ENCODE assay signal across 9 mouse cellular contexts in genomic region chr3:17870895-17871482, GRCm38 (mm10).
DNase-seq lines count a peak whose midpoint lies in the region; ATAC-seq and TF ChIP-seq lines count a peak whose summit lies in the region.
"Had no signal": no experiment of that assay in that cellular context is flagged by ENCODE, and none has a peak within 500 bp of the region (broad histone marks: within the 10 kb centered on the region; RNA-seq: fewer than 3 reads in every experiment).

No protein-coding gene starts in this region.

- TF ChIP-seq POLR2A in lung, adult 2 months (IDR thresholded peaks at IDR 0.05; ENCODE audit: borderline replicate concordance, extremely low read depth, low read depth, low read length) = no peak

- H3K4me1 ChIP-seq in lung, embryonic 16.5 days (replicated peaks; ENCODE audit: control insufficient read depth, insufficient read depth, low read length) = no peaks in the 10 kb centered on the region
- H3K4me1 ChIP-seq in lung, adult 2 months (ENCODE audit: control insufficient read depth, insufficient read depth, low read length) = no peaks in the 10 kb centered on the region
- H3K4me1 ChIP-seq in midbrain, postnatal 0 days (ENCODE audit: insufficient read depth, low read length) = no peaks in the 10 kb centered on the region
- H3K4me1 ChIP-seq: limb, embryonic 15.5 days had no signal

- H3K27me3 ChIP-seq in lung, embryonic 16.5 days (ENCODE audit: control insufficient read depth, insufficient read depth, low read depth, low read length) = no peaks in the 10 kb centered on the region
- no peaks in the 10 kb centered on the region for H3K27me3 ChIP-seq in midbrain, postnatal 0 days (ENCODE audit: insufficient read depth, low read length)
- H3K27me3 ChIP-seq: limb, embryonic 15.5 days had no signal

- ATAC-seq in lung, embryonic 16.5 days (ENCODE audit: low read depth) = 0 out of 2 replicates have a peak, but pooled peaks have one; percentile 38
- peak; percentile 59; the same call in 1 of the 2 replicates for ATAC-seq in granulocyte monocyte progenitor cell, adult 5-6 weeks (replicated peaks; ENCODE audit: poor library complexity, severe bottlenecking)
- peak; percentile 90 for ATAC-seq in midbrain, postnatal 0 days (ENCODE audit: low FRiP score)

- 47% methylated on average over 4 of the region's 4 CpGs for WGBS in lung, embryonic 16.5 days
- 47% methylated on average over 4 of the region's 4 CpGs for WGBS in lung, adult 2 months
- 45% methylated on average over 4 of the region's 4 CpGs for WGBS in midbrain, postnatal 0 days

- H3K4me3 ChIP-seq in lung, embryonic 16.5 days (ENCODE audit: low read length) = no peak overlapping the region
- H3K4me3 ChIP-seq in lung, adult 2 months (replicated peaks; ENCODE audit: extremely low read depth, low read depth, low read length) = no peak overlapping the region
- H3K4me3 ChIP-seq in midbrain, postnatal 0 days (ENCODE audit: low read depth, low read length) = no peak overlapping the region
- H3K4me3 ChIP-seq: limb, embryonic 15.5 days had no signal

- no peak for TF ChIP-seq CTCF in lung, adult 2 months (IDR thresholded peaks at IDR 0.05; ENCODE audit: insufficient read depth, low read length)
- TF ChIP-seq CTCF in midbrain, postnatal 0 days (IDR thresholded peaks at IDR 0.05) = peak; percentile 92

- H3K36me3 ChIP-seq in lung, embryonic 16.5 days (ENCODE audit: control insufficient read depth, insufficient read depth, low read length) = no peaks in the 10 kb centered on the region
- no peaks in the 10 kb centered on the region for H3K36me3 ChIP-seq in midbrain, postnatal 0 days (ENCODE audit: insufficient read depth, low read length)
- H3K36me3 ChIP-seq: limb, embryonic 15.5 days had no signal

- intact Hi-C loops in gastrocnemius, postnatal 36 days (cut with DNase I) = no loop called here

- no peaks in the 10 kb centered on the region for H3K9me3 ChIP-seq in lung, embryonic 16.5 days (ENCODE audit: control insufficient read depth, low read length)
- no peaks in the 10 kb centered on the region for H3K9me3 ChIP-seq in midbrain, postnatal 0 days (ENCODE audit: low read length)
- H3K9me3 ChIP-seq: limb, embryonic 15.5 days had no signal

- H3K4me2 ChIP-seq in lung, embryonic 16.5 days (ENCODE audit: low read depth, low read length) = no peak overlapping the region
- no peak overlapping the region for H3K4me2 ChIP-seq in midbrain, postnatal 0 days (ENCODE audit: low read depth, low read length, poor library complexity, severe bottlenecking)
- H3K4me2 ChIP-seq: limb, embryonic 15.5 days had no signal

- DNase-seq in cerebellum, adult 18-20 months = peak; percentile 24 to 25
- no peak for DNase-seq in cerebellum, adult 11 months
- no peak for DNase-seq in lung, adult 2 months
- DNase-seq in midbrain, postnatal 0 days (ENCODE audit: low spot score) = peak; percentile 77
- no peak for DNase-seq in gastrocnemius, postnatal 36 days
- DNase-seq in urinary bladder, postnatal 4 days (ENCODE audit: low spot score in 2 of 2) = no peak

- no peak overlapping the region for H3K27ac ChIP-seq in lung, embryonic 16.5 days (ENCODE audit: low read length)
- H3K27ac ChIP-seq in midbrain, postnatal 0 days (ENCODE audit: low read depth, low read length) = no peak overlapping the region
- H3K27ac ChIP-seq: limb, embryonic 15.5 days had no signal

- H3K9ac ChIP-seq in lung, embryonic 16.5 days (ENCODE audit: low read length) = no peak overlapping the region
- no peak overlapping the region for H3K9ac ChIP-seq in midbrain, postnatal 0 days (replicated peaks; ENCODE audit: low read length, poor library complexity, severe bottlenecking)
- H3K9ac ChIP-seq: limb, embryonic 15.5 days had no signal

Comparison
In these comparisons a context has a peak if more than half of its experiments do, and no peak if none do; other contexts are left out.
1. DNase-seq: peak in cerebellum, adult 18-20 months (2 of 2) and midbrain, postnatal 0 days (single experiment); none in cerebellum, adult 11 months (single experiment), lung, adult 2 months (single experiment), gastrocnemius, postnatal 36 days (0 of 2) and urinary bladder, postnatal 4 days (0 of 2).
2. ATAC-seq: peak in every context shown above with its lines; median percentile 90 in midbrain, postnatal 0 days; 59 in granulocyte monocyte progenitor cell, adult 5-6 weeks; 38 in lung, embryonic 16.5 days.